Mouse (Mus musculus): Measurements from ENCODE around the gene Arid3a.

Gene Arid3a

GRCm38 (mm10) chr10:79927324-79928029, 634 bp downstream of the Arid3a start:
- DNase-seq (ENCODE audit: low spot score in 2 of 2): peak; percentile 39 to 44

GRCm38 (mm10) chr10:79928030-79928694, 1.3 kb downstream of the Arid3a start:
- DNase-seq (ENCODE audit: low spot score in 2 of 2): no peak

DNA sequence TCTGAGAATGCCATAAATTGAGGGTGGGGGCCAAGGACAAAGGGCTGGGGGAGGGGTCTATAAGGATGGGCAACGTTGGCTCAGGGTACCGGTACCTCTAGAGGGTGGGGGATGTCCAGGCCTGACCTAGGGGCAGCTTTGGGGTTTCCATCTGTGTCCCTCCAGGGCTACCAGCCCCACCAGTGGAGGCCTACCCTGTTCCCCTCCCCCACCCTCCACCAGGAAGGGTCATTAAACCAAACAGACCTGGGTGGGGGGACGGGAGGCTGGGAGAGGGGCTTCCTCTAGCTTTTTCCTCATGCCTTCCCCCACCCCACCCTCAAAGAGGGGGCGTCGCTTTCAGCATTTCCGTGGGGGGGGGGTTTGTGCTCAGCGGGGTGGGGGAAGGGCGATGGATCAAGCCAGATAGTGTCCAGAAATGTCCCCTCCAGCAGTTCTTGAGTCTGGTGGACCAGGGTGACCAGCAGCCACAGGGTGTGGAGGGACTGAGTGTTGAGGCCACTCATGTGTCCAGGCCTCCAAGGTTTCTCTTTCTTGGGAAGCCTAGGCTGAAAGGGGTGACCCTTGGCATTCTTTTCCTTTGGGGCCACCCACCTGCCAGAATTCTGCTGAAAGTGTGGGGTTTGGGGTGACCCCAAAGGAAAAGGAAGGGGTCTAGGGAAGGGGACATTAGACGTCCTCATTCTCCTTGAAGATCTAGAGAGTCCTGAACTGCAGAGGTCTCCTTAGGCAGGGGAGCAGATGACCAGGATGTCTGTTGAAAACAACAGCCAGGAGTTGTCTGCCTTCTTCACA, 2.3 kb downstream of the Arid3a start:
- DNase-seq (ENCODE audit: low spot score in 2 of 2): no peak

DNA sequence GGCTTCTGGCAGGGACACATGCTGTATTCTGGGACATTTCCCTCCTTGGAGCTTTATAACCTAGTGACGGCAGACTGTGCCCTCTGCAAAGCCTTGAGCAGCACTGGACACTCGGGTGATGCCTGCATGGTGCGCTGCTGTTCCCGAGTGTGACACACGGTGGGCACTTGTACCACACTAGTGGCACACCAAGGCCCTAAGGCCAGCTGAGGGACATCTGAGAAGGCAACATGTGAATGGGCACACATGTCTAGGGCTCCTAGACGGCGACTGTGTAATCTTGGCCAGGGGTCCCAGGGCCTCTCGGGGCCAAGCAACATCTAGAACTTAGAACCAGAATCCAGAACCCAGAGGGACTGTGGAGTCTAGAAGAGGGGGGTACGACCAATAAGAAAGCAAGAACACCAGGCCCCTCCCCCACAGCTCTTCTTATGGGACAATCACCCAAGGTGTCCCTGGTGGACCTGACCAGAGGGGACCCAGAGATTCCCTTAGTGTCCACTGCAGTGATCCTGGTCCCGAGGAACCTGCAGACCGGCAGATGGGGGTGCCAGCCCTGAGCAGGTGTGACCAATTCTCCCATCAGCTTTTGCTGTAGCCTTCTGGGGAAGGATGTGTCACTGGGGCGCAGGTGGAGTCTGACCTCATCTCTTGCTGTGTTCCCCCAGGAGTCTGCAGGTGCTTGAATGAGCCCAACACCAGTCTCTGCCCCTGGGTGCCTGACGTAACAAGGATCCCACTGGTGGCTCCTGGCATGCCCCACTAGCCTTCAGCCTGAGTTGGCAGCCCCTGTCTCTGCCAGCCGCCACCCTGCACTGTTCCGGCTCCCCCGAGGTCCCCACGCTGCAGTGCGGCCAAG, 3.4 kb downstream of the Arid3a start:
- DNase-seq (ENCODE audit: low spot score in 2 of 2): no peak

DNA sequence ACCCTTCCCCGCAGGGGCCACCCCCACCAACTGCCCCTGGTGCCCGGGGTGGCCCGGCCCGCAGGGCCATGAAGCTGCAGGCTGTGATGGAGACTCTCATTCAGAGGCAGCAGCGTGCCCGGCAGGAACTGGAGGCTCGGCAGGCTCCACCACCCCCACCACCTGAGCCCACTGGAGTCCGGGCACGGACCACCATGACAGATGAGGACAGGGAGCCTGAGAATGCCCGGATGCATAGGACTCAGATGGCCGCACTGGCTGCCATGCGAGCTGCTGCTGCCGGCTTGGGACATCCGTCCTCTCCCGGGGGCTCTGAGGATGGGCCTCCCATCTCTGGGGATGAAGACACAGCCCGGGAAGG, 4.0 kb downstream of the Arid3a start:
- no peak for DNase-seq (ENCODE audit: low spot score in 2 of 2)

DNA sequence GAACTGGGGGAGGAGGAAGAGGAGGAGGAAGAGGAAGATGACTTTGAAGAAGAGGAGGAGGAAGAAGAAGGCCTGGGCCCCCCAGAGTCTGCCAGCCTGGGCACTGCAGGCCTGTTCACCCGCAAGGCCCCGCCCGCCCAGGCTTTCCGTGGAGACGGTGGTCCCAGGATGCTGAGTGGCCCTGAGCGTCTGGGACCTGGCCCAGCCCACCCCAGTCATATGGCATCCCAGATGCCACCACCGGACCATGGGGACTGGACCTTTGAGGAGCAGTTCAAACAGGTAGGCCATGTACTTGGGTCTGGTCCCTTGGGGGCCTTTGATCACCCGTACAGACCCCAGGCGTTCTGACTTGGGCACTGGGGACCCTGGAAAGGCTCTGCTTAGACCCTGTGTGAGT, 5.0 kb downstream of the Arid3a start:
- DNase-seq (ENCODE audit: low spot score in 2 of 2): no peak

DNA sequence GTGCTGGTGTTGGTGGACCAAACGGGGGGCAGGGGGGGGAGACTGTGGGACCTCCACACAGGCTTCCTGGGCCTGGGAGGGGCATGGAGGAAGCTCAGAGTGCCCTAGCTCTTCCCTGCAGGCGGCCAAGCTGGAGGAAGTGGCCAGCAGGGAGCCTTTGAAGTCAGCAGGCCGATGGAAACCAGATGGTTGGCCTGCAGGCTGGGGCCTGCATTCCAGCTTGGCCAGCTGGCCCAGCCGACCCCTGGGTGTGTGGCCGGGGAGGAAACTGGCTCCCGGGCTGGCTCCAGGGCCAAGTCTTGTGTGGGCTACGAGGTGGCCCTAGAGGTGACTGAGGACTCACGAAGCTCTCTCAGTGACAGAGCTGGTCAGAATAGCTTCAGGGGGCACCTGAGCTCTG, 5.9 kb downstream of the Arid3a start:
- peak; percentile 77 to 84 for DNase-seq (ENCODE audit: low spot score in 2 of 2)

GRCm38 (mm10) chr10:79933145-79933679, 6.4 kb downstream of the Arid3a start:
- DNase-seq (ENCODE audit: low spot score in 2 of 2): no peak

GRCm38 (mm10) chr10:79933861-79934260, 7.0 kb downstream of the Arid3a start:
- DNase-seq (ENCODE audit: low spot score in 2 of 2): no peak

DNA sequence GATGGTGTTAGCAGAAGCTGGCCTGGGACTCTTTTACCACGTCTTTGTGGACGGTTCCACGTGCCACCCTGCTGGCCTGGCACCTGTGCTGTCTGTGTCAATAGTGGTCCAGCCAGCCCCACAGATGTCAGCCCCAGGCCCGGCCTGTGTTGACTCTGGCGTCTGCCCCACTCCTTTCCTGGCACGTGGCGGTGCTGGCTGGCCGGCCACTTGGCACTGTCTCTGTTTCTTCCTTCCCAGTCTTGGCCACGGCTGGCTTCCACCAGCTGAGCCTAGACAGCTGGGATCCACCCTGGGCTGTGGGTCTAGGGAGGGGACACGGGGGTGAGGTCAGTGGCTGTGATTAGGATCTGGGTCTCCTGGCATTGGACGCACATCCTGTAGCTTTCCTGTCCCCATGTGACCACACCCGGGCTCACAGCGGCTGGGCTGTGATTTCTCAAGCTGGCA, 7.5 kb downstream of the Arid3a start:
- DNase-seq (ENCODE audit: low spot score in 2 of 2): peak; percentile 91 to 94

DNA sequence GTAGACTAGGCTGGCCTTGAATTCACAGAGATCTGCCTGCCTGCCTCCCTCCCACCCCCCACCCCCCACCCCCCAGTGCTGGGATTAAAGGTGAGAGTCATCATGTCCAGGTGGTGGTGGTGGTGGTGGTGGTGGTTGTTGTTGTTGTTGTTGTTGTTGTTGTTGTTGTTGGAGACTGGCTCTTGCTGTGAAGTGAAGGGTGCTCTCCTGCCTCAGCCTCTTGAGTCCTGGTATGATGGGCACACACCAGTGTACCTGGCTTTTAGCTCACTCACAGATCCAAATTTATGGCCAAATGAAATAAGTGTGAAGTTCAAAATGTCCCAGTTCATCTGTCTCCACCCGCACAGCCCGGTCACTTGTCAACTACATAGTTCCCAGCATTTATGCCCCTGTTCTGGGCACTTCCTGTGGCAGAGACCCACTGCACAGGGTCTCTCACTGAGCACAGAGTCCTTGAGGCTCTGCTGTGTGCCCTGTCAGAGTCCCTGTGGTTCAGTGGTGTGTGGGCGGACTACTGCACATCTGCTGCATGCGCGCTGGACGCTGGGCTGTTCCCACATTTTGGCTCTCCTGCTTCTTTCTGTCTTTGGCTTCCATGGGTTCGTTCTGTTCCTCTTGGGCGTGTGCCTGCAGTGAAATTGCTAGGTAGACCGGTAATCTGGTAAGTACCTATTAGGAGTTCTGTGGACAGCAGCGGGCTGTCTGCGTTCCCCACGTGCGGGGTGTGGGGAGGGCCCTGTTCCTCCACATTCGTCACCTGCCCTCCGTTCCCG, 8.1 kb downstream of the Arid3a start:
- DNase-seq (ENCODE audit: low spot score in 2 of 2): no peak

- DNase-seq (ENCODE audit: low spot score in 2 of 2): no peak
Observed at GRCm38 (mm10) chr10:79936284-79936910, 9.6 kb downstream of the Arid3a start.

GRCm38 (mm10) chr10:79936911-79937441, 10.1 kb downstream of the Arid3a start:
- peak; percentile 78 to 81 for DNase-seq (ENCODE audit: low spot score in 2 of 2)

DNA sequence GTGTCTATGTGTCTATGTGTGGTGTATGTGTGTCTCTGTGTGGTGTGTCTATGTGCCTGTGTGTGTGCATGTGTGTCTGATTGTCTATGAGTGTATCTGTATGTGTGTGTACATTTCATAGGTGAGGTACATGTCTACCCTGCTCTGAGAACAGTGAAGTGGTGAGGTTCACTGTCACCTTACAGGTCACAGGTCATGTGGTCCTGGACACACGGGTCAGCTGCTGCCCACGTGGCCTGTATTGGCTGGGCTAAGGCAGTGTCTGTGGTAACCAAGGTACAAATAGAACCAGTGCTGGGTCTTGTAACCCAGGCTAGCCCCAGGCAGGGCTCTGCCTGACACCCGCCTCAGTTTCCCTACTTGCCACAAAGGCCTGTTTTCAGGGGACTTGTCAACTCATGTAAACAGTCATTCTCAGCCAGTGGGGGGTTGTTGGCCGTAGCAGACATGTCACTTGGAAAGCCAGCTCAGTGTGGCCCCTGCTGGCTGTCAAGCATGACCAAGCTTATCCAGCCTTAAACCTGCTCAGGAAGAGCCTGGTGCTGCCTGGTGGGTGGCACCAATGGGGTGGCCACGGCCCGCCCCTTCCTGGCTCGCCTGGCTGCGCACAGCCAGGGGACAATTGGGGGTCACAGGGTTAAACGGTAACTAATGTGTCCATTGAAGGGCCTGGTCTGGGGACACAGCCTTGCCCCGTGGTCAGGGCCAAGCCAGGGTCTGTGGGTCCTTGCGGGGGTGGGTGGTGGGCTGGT, 11.1 kb downstream of the Arid3a start:
- DNase-seq (ENCODE audit: low spot score in 2 of 2): no peak

DNA sequence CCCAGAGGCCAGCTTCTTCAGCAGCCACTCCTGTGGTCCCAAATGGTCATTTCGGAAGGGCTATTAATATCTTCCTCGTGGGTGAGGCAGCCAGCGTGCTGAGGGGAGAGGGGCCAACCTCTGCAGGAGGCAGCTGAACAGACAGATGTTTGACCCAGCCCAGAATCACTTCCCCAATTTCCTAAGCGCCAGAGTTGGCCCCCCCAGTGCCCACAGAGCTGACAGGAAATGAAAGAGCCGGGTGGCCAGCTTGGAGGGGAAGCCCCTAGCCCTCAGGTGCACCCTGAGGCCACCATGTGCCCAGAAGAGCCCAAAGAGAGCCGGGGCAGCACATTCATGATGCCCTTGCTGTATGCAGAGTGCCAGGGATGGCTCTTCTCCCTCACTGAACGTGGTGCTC, 13.9 kb downstream of the Arid3a start:
- DNase-seq (ENCODE audit: low spot score in 2 of 2): peak in 1 of 2 experiments; percentile 77

DNA sequence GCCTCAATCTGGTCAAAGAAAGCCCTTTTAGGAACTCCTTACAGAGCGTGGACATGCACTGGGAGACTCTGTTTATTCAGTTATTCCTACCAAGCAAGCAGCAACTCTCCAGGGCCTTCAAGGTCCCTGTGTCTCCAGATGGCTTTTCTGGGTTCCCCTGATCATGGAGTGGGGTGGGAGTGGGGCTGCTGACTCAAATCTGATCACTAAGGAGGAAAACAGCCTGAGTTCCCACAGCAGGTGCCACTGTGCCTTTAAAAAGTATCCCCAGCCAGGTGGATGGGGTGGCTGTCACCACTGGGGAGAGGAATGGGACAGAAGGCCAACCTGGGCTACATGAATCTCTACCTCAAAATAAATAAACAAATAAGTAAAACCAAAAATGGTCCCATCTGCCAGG, 16.1 kb downstream of the Arid3a start:
- DNase-seq (ENCODE audit: low spot score in 2 of 2): no peak

DNA sequence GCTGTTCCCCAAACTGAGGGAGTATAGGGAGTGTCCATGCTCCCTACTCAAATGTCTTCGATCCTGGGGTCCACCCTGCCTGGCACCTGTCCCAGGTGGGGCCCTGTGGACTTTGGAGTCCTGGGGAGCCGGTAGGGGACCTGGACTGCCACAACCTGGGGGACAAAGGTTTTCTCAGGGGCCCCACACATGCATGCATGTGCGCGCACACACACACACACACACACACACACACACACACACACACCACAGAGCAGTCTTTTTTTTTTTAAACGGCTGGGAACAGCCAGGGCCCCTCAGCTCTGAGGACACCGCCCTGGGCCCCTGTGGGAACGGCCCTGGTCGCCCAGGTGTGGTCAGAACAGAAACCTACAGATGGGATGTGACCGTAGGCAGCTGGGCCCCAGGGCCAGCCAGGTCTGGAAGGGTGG, 16.6 kb downstream of the Arid3a start:
- no peak for DNase-seq (ENCODE audit: low spot score in 2 of 2)

GRCm38 (mm10) chr10:79945507-79946234, 18.8 kb downstream of the Arid3a start:
- DNase-seq (ENCODE audit: low spot score in 2 of 2): no peak

Data from heart, adult 9 months (tissue).